In the genomic region with DNA sequence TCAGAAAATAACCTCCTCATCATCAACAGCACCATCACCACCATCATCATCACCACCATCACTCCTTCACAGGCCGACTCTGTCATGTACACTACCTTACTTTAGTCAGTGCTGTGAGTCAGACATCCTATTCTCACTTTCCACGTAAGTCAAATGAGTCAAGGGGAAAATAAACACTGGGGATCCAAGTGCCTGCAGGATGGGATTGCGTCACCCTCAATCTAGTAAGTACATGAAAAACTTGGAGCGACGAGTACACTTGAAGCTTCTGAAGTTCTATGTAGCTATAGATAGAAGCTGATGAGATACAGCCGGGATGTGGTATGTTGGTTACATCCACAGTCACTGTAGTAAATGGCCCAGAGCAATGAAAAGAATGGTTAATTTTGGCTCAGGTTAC, we compare ENCODE assay signal across 25 mouse cellular contexts.
DNase-seq lines count a peak whose midpoint lies in the region; ATAC-seq and TF ChIP-seq lines count a peak whose summit lies in the region.
"Had no signal": no experiment of that assay in that cellular context is flagged by ENCODE, and none has a peak within 500 bp of the region (broad histone marks: within the 10 kb centered on the region; RNA-seq: fewer than 3 reads in every experiment).

No protein-coding gene starts in this region.

- peak; percentile 8 for DNase-seq in lung, postnatal 25 days (ENCODE audit: low spot score)
- DNase-seq in lung, adult 2 months: no peak
- DNase-seq in 3T3-L1 (ENCODE audit: low read depth, low spot score) (peak; percentile 83), Patski (ENCODE audit: low read depth, low spot score) (peak; percentile 50)
- DNase-seq in layer of hippocampus, adult 2 months (ENCODE audit: low spot score in 2 of 2): no peak
- DNase-seq in embryonic facial prominence, embryonic 10.5 days (ENCODE audit: low spot score): no peak
- DNase-seq: adrenal gland, postnatal 14 days; cerebellum, adult 18-20 months; cerebellum, postnatal 10 days; gastrocnemius, postnatal 10 days; heart, postnatal 14 days; kidney, adult 9 months; kidney, postnatal 10 days; layer of hippocampus, adult 9-11 months; thymus, adult 2 months; thymus, postnatal 36 days had no signal

- no peak for TF ChIP-seq CTCF in lung, adult 2 months (IDR thresholded peaks at IDR 0.05; ENCODE audit: insufficient read depth, low read length)
- TF ChIP-seq CTCF in Patski (IDR thresholded peaks at IDR 0.05): no peak
- no peak for TF ChIP-seq CTCF in layer of hippocampus, adult 2 months (conservative IDR thresholded peaks at IDR 0.05)

- in situ Hi-C loops in Patski (cut with MboI; ENCODE audit: low pct_unique_long_range_greater_than_20kb): loop anchor here (5.0 kb wide), 1 partner anchor 55 kb away; no protein-coding TSS in a partner anchor

- H3K4me3 ChIP-seq in lung, adult 2 months (replicated peaks; ENCODE audit: extremely low read depth, low read depth, low read length): no peak overlapping the region
- no peak overlapping the region for H3K4me3 ChIP-seq in myocyte
- no peak overlapping the region for H3K4me3 ChIP-seq in layer of hippocampus, adult 2 months
- no peak overlapping the region for H3K4me3 ChIP-seq in embryonic facial prominence, embryonic 10.5 days
- H3K4me3 ChIP-seq: forebrain, embryonic 13.5 days; hindbrain, embryonic 12.5 days; limb, embryonic 10.5 days; limb, embryonic 15.5 days; lung, embryonic 15.5 days; midbrain, embryonic 12.5 days had no signal

- H3K9me3 ChIP-seq in embryonic facial prominence, embryonic 10.5 days: no peaks in the 10 kb centered on the region
- H3K9me3 ChIP-seq: hindbrain, embryonic 12.5 days; limb, embryonic 10.5 days; limb, embryonic 15.5 days; lung, embryonic 15.5 days; midbrain, embryonic 12.5 days had no signal

- no peaks in the 10 kb centered on the region for H3K36me3 ChIP-seq in myocyte (ENCODE audit: control insufficient read depth, insufficient read depth)
- no peaks in the 10 kb centered on the region for H3K36me3 ChIP-seq in embryonic facial prominence, embryonic 10.5 days (replicated peaks)
- H3K36me3 ChIP-seq: G1E; hindbrain, embryonic 12.5 days; limb, embryonic 10.5 days; limb, embryonic 15.5 days; lung, embryonic 15.5 days; midbrain, embryonic 12.5 days had no signal

- POLR2A ChIA-PET in Patski (lab: Charles Lee): no interaction called here

- H3ac ChIP-seq in myocyte (ENCODE audit: control insufficient read depth, insufficient read length): no peak overlapping the region

- H3K79me2 ChIP-seq in myocyte (ENCODE audit: control insufficient read depth, insufficient read depth): no peaks in the 10 kb centered on the region

- no peak for ATAC-seq in Patski
- ATAC-seq: forebrain, embryonic 13.5 days had no signal

- no peak overlapping the region for H3K4me2 ChIP-seq in myocyte (ENCODE audit: low read depth)
- H3K4me2 ChIP-seq: forebrain, embryonic 13.5 days; hindbrain, embryonic 12.5 days; limb, embryonic 15.5 days; lung, embryonic 15.5 days; midbrain, embryonic 12.5 days had no signal

- H3K4me1 ChIP-seq in lung, adult 2 months (ENCODE audit: control insufficient read depth, insufficient read depth, low read length): no peaks in the 10 kb centered on the region
- H3K4me1 ChIP-seq in embryonic facial prominence, embryonic 10.5 days: peaks cover 6% of the 10 kb centered on the region; the same call in 1 of the 2 replicates
- H3K4me1 ChIP-seq: forebrain, embryonic 13.5 days; midbrain, embryonic 12.5 days had no signal

- 64% methylated on average over 6 of the region's 6 CpGs for WGBS in lung, adult 2 months
- WGBS in embryonic facial prominence, embryonic 10.5 days: 94% methylated on average over 6 of the region's 6 CpGs

- H3K27me3 ChIP-seq in Patski (no peaks in the 10 kb centered on the region), myocyte (ENCODE audit: control insufficient read depth, insufficient read depth, insufficient read length) (no peaks in the 10 kb centered on the region)
- no peaks in the 10 kb centered on the region for H3K27me3 ChIP-seq in embryonic facial prominence, embryonic 10.5 days (replicated peaks; ENCODE audit: low read depth, poor library complexity, severe bottlenecking)
- H3K27me3 ChIP-seq: forebrain, embryonic 13.5 days; hindbrain, embryonic 12.5 days; limb, embryonic 15.5 days; lung, embryonic 15.5 days; midbrain, embryonic 12.5 days had no signal

- no peak overlapping the region for H3K27ac ChIP-seq in layer of hippocampus, adult 2 months
- H3K27ac ChIP-seq in embryonic facial prominence, embryonic 10.5 days (replicated peaks): no peak overlapping the region
- H3K27ac ChIP-seq: forebrain, embryonic 13.5 days; hindbrain, embryonic 12.5 days; limb, embryonic 10.5 days; limb, embryonic 15.5 days; liver, embryonic 14.5 days; lung, embryonic 15.5 days; midbrain, embryonic 12.5 days had no signal

- CTCF ChIA-PET in Patski (lab: Charles Lee): no interaction called here

- TF ChIP-seq POLR2A in lung, adult 2 months (IDR thresholded peaks at IDR 0.05; ENCODE audit: borderline replicate concordance, extremely low read depth, low read depth, low read length): no peak
- no peak for TF ChIP-seq POLR2A in myocyte (IDR thresholded peaks at IDR 0.05; ENCODE audit: insufficient read length, low read depth)

TF ChIP-seq in myocyte, 11 proteins besides CTCF, POLR2A, EP300 and RAD21:
- TF ChIP-seq CEBPB (IDR thresholded peaks at IDR 0.05; ENCODE audit: insufficient read depth, poor library complexity, severe bottlenecking) (peak; percentile 69), TCF12 (IDR thresholded peaks at IDR 0.05; ENCODE audit: insufficient read depth, poor library complexity, severe bottlenecking) (no peak)

Comparison
In these comparisons a context has a peak if more than half of its experiments do, and no peak if none do; other contexts are left out.
1. DNase-seq: peak in lung, postnatal 25 days (single experiment), 3T3-L1 (single experiment) and Patski (single experiment); none in lung, adult 2 months (single experiment), layer of hippocampus, adult 2 months (0 of 2) and embryonic facial prominence, embryonic 10.5 days (single experiment).